Mouse (Mus musculus): ENCODE measurements around the gene Eif4ebp2. TPM values are rescaled to one million over a fixed set of nuclear protein-coding genes. Genes with fewer than 3 reads are reported as not detected.

Gene Eif4ebp2
- polyA plus RNA-seq, 1 experiment: 127 TPM

GRCm38 (mm10) chr10:61427951-61428350 is 24.5 kb downstream of the Eif4ebp2 start:
- TF ChIP-seq POLR2A (IDR thresholded peaks at IDR 0.05; ENCODE audit: low read depth, low read length): no peak
- Histone ChIP-seq H3K4me1 (ENCODE audit: control insufficient read depth, insufficient read depth, low read length) (0 out of 2 replicates have a peak, but pooled peaks cover 5% of the 10 kb centered on the region), H3K27ac (ENCODE audit: insufficient read depth, low read depth, low read length) (no peak overlapping the region), H3K27me3 (replicated peaks; ENCODE audit: control insufficient read depth, insufficient read depth, low read length) (no peaks in the 10 kb centered on the region), H3K4me3 (ENCODE audit: insufficient read depth, low read depth, low read length) (no peak overlapping the region), H3K36me3 (ENCODE audit: control insufficient read depth, insufficient read depth, low read length) (peaks cover 3% of the 10 kb centered on the region; the same call in 1 of the 2 replicates)
- no peak for DNase-seq
- 84% methylated on average over 6 of the region's 6 CpGs for WGBS

GRCm38 (mm10) chr10:61426251-61426757 is 26.2 kb downstream of the Eif4ebp2 start:
- Histone ChIP-seq H3K4me1 (ENCODE audit: control insufficient read depth, insufficient read depth, low read length) (0 out of 2 replicates have a peak, but pooled peaks cover 5% of the 10 kb centered on the region), H3K27ac (ENCODE audit: insufficient read depth, low read depth, low read length) (0 out of 2 replicates have a peak overlapping the region, but pooled peaks have one; percentile 6), H3K36me3 (ENCODE audit: control insufficient read depth, insufficient read depth, low read length) (no peaks in the 10 kb centered on the region), H3K27me3 (replicated peaks; ENCODE audit: control insufficient read depth, insufficient read depth, low read length) (no peaks in the 10 kb centered on the region), H3K4me3 (ENCODE audit: insufficient read depth, low read depth, low read length) (no peak overlapping the region)
- no peak for TF ChIP-seq CTCF (conservative IDR thresholded peaks at IDR 0.05; ENCODE audit: insufficient read depth, insufficient read length, low read depth, low read length)
- no peak for TF ChIP-seq POLR2A (IDR thresholded peaks at IDR 0.05; ENCODE audit: low read depth, low read length)
- DNase-seq: peak; percentile 77
- 17% methylated on average over 2 of the region's 2 CpGs for WGBS

DNA sequence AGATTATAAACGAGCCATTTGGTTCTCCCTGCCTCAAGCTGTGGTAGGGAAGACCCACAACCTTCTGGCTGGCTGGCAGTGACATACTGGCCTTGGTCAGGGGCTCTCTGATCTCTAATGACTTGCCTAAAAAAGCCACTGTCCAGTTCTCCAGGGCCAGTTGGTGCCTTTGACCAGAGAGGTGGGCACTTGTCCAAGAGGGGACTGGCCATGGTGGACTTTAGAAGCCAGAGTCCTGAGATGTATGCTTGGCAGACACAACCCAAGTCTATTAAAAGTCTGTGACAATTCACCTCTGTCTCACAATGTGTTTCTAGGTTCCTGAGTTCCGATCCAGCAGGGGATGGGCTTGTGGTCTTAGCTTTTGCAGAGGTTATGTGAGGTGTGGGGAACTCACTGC is 27.4 kb downstream of the Eif4ebp2 start:
- Histone ChIP-seq H3K27me3 (replicated peaks; ENCODE audit: control insufficient read depth, insufficient read depth, low read length) (no peaks in the 10 kb centered on the region), H3K36me3 (ENCODE audit: control insufficient read depth, insufficient read depth, low read length) (no peaks in the 10 kb centered on the region), H3K27ac (ENCODE audit: insufficient read depth, low read depth, low read length) (no peak overlapping the region), H3K4me1 (ENCODE audit: control insufficient read depth, insufficient read depth, low read length) (peaks cover 5% of the 10 kb centered on the region; the same call in 1 of the 2 replicates), H3K4me3 (ENCODE audit: insufficient read depth, low read depth, low read length) (no peak overlapping the region)
- WGBS: 48% methylated on average over 2 of the region's 2 CpGs
- TF ChIP-seq POLR2A (IDR thresholded peaks at IDR 0.05; ENCODE audit: low read depth, low read length) (no peak), CTCF (conservative IDR thresholded peaks at IDR 0.05; ENCODE audit: insufficient read depth, insufficient read length, low read depth, low read length) (no peak)
- DNase-seq: peak; percentile 81

GRCm38 (mm10) chr10:61424500-61424899 is 28.0 kb downstream of the Eif4ebp2 start:
- WGBS: 10% methylated on average over 7 of the region's 7 CpGs
- Histone ChIP-seq H3K36me3 (ENCODE audit: control insufficient read depth, insufficient read depth, low read length) (no peaks in the 10 kb centered on the region), H3K4me1 (ENCODE audit: control insufficient read depth, insufficient read depth, low read length) (peaks cover 5% of the 10 kb centered on the region; the same call in 1 of the 2 replicates), H3K27ac (ENCODE audit: insufficient read depth, low read depth, low read length) (no peak overlapping the region), H3K4me3 (ENCODE audit: insufficient read depth, low read depth, low read length) (no peak overlapping the region), H3K27me3 (replicated peaks; ENCODE audit: control insufficient read depth, insufficient read depth, low read length) (no peaks in the 10 kb centered on the region)
- DNase-seq: no peak
- no peak for TF ChIP-seq POLR2A (IDR thresholded peaks at IDR 0.05; ENCODE audit: low read depth, low read length)
- TF ChIP-seq CTCF (conservative IDR thresholded peaks at IDR 0.05; ENCODE audit: insufficient read depth, insufficient read length, low read depth, low read length): no peak

DNA sequence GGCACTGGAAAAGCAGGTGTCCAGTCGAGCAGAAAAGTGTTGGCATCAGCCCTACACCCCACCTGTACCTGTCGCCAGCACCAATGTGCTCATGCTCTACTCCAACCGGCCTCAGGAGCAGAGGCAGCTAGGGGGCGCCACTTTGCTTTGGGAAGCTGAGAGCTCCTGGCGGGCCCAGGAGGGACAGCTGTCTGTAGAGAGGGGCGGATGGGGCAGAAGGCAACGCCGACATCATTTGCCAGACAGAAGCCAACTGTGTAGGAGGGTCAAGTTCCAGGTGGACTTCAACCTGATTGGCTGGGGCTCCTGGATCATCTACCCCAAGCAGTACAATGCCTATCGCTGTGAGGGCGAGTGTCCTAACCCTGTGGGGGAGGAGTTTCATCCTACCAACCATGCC is 29.2 kb downstream of the Eif4ebp2 start:
- Histone ChIP-seq H3K36me3 (ENCODE audit: control insufficient read depth, insufficient read depth, low read length) (no peaks in the 10 kb centered on the region), H3K27me3 (replicated peaks; ENCODE audit: control insufficient read depth, insufficient read depth, low read length) (0 out of 2 replicates have a peak, but pooled peaks cover 2% of the 10 kb centered on the region), H3K27ac (ENCODE audit: insufficient read depth, low read depth, low read length) (no peak overlapping the region), H3K4me1 (ENCODE audit: control insufficient read depth, insufficient read depth, low read length) (peaks cover 5% of the 10 kb centered on the region; the same call in 1 of the 2 replicates), H3K4me3 (ENCODE audit: insufficient read depth, low read depth, low read length) (no peak overlapping the region)
- 47% methylated on average over 10 of the region's 10 CpGs for WGBS
- peak; percentile 46 for DNase-seq
- TF ChIP-seq CTCF (conservative IDR thresholded peaks at IDR 0.05; ENCODE audit: insufficient read depth, insufficient read length, low read depth, low read length): peak; percentile 55
- no peak for TF ChIP-seq POLR2A (IDR thresholded peaks at IDR 0.05; ENCODE audit: low read depth, low read length)

DNA sequence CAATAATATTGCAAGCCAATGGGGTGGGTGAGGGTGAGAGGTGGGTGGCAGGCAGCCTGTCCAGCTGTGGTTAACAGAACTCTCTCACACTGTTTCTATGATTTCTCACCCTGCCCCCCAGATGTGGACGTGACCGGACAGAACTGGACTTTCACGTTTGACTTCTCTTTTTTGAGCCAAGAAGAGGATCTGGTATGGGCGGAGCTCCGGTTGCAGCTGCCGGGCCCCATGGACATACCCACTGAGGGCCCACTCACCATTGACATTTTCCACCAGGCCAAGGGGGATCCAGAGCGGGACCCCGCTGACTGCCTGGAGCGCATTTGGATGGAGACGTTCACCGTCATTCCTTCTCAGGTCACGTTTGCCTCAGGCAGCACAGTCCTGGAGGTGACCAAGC is 29.6 kb downstream of the Eif4ebp2 start:
- no peak for DNase-seq
- Histone ChIP-seq H3K27me3 (replicated peaks; ENCODE audit: control insufficient read depth, insufficient read depth, low read length) (0 out of 2 replicates have a peak, but pooled peaks cover 2% of the 10 kb centered on the region), H3K4me1 (ENCODE audit: control insufficient read depth, insufficient read depth, low read length) (peaks cover 5% of the 10 kb centered on the region; the same call in 1 of the 2 replicates), H3K27ac (ENCODE audit: insufficient read depth, low read depth, low read length) (no peak overlapping the region), H3K36me3 (ENCODE audit: control insufficient read depth, insufficient read depth, low read length) (no peaks in the 10 kb centered on the region), H3K4me3 (ENCODE audit: insufficient read depth, low read depth, low read length) (no peak overlapping the region)
- WGBS: 66% methylated on average over 12 of the region's 12 CpGs
- no peak for TF ChIP-seq POLR2A (IDR thresholded peaks at IDR 0.05; ENCODE audit: low read depth, low read length)
- no peak for TF ChIP-seq CTCF (conservative IDR thresholded peaks at IDR 0.05; ENCODE audit: insufficient read depth, insufficient read length, low read depth, low read length)

DNA sequence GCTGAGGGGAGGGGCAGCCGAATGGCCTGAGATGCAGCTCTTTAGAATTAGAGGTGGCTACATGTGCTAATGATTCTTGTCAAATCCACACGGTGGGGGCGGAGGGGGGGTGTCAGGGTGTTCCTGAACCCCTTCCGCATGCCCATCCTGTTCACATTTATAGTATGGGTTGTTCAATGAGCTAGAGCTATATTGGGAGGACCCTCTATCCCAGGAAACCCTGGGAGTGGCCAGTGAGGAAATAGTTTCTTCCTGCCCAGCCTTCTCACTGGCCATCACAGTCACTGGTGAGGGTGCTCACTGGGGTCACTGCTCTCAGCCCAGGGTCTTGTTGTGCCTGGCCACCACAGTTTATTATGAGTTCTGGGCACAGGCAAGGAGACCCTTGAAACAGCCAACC is 32.5 kb downstream of the Eif4ebp2 start:
- TF ChIP-seq POLR2A (IDR thresholded peaks at IDR 0.05; ENCODE audit: low read depth, low read length) (no peak), CTCF (conservative IDR thresholded peaks at IDR 0.05; ENCODE audit: insufficient read depth, insufficient read length, low read depth, low read length) (no peak)
- H3K4me1 ChIP-seq (ENCODE audit: control insufficient read depth, insufficient read depth, low read length): no peaks in the 10 kb centered on the region; the same call in 1 of the 2 replicates
- H3K27me3 ChIP-seq (replicated peaks; ENCODE audit: control insufficient read depth, insufficient read depth, low read length): 0 out of 2 replicates have a peak, but pooled peaks cover 2% of the 10 kb centered on the region
- no peak overlapping the region for H3K4me3 ChIP-seq (ENCODE audit: insufficient read depth, low read depth, low read length)
- H3K36me3 ChIP-seq (ENCODE audit: control insufficient read depth, insufficient read depth, low read length): no peaks in the 10 kb centered on the region
- no peak overlapping the region for H3K27ac ChIP-seq (ENCODE audit: insufficient read depth, low read depth, low read length)
- 76% methylated on average over 4 of the region's 4 CpGs for WGBS
- peak; percentile 39 for DNase-seq

Measured in kidney, adult 2 months (tissue).